ENCODE assay signal across 8 mouse cellular contexts in the genomic region with DNA sequence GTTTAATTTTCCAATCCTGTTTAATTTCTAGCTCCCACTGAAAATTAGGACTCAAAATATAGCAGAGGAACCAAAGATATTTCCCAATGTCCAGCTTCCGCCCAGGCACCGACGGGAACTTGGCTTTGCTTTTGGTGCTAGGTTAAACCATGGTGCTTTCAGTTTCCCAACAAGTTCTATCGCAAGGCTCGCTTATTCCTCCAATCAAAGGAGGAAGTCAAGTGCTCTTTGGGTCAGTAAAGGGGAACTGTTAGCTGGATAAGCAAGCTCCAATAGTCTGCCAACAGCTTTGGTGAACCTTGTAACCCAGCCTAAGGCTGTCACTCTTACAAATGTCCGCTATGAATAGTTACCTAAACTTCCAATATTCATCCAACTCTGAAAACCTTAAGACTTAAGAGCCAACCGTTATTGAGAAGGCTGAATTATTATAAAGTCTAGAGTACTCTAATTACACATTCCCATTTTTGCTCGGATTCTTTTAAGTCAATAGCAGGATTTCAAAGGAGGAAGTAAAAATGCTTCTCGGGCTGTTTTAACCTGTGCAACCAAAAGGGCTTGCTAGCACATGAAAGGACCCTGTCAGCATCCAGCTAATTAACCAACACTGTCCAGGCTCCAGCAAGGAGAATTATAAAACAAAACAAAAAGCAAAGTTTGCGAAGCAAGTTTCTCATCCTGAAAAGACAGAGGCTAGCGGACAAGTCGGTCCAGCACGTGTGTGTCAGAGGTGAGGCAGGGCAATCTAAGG. TPM values are rescaled to one million over a fixed set of nuclear protein-coding genes. Genes with fewer than 3 reads are reported as not detected.
A peak's percentile ranks its signal among the peaks of the same experiment; 100 is the strongest.
DNase-seq lines count a peak whose midpoint lies in the region; ATAC-seq lines count a peak whose summit lies in the region.

No protein-coding gene starts in this region.

- ATAC-seq in kidney, embryonic 15.5 days (replicated peaks; ENCODE audit: low FRiP score): no peak
- no peak for ATAC-seq in embryonic facial prominence, embryonic 12.5 days (ENCODE audit: insufficient number of reproducible peaks, insufficient read depth, low FRiP score, low TSS enrichment)
- peak; percentile 40; the same call in 1 of the 2 replicates for ATAC-seq in liver, embryonic 16.5 days (ENCODE audit: low read depth)
- ATAC-seq in neural tube, embryonic 14.5 days (ENCODE audit: low read depth): no peak

- no peaks in the 10 kb centered on the region for H3K27me3 ChIP-seq in kidney, embryonic 15.5 days
- no peaks in the 10 kb centered on the region for H3K27me3 ChIP-seq in embryonic facial prominence, embryonic 12.5 days
- H3K27me3 ChIP-seq in liver, embryonic 16.5 days (ENCODE audit: control insufficient read depth, insufficient read depth, low read depth, low read length): peaks cover 10% of the 10 kb centered on the region; the same call in 1 of the 2 replicates
- H3K27me3 ChIP-seq in neural tube, embryonic 14.5 days (ENCODE audit: control insufficient read depth, insufficient read depth, low read length): no peaks in the 10 kb centered on the region

- no peak for DNase-seq in kidney, adult 11 months
- peak; percentile 23 for DNase-seq in heart, postnatal 25 days (ENCODE audit: low spot score)
- no peak for DNase-seq in cerebellum, postnatal 10 days
- DNase-seq in urinary bladder, postnatal 14 days (ENCODE audit: low spot score): no peak

- peaks cover 18% of the 10 kb centered on the region for H3K36me3 ChIP-seq in kidney, embryonic 15.5 days
- peaks cover 14% of the 10 kb centered on the region; the same call in 1 of the 2 replicates for H3K36me3 ChIP-seq in embryonic facial prominence, embryonic 12.5 days
- no peaks in the 10 kb centered on the region for H3K36me3 ChIP-seq in liver, embryonic 16.5 days (ENCODE audit: control insufficient read depth, insufficient read depth)
- peaks cover 4% of the 10 kb centered on the region; the same call in 1 of the 2 replicates for H3K36me3 ChIP-seq in neural tube, embryonic 14.5 days (ENCODE audit: control insufficient read depth, insufficient read depth, low read length)

- peak overlapping the region; percentile 92 for H3K9ac ChIP-seq in kidney, embryonic 15.5 days
- H3K9ac ChIP-seq in embryonic facial prominence, embryonic 12.5 days: peak overlapping the region; percentile 88
- peak overlapping the region; percentile 75 for H3K9ac ChIP-seq in liver, embryonic 16.5 days (ENCODE audit: low read depth, low read length)
- H3K9ac ChIP-seq in neural tube, embryonic 14.5 days (replicated peaks; ENCODE audit: low read depth, low read length): peak overlapping the region; percentile 93

- H3K4me1 ChIP-seq in kidney, embryonic 15.5 days: peaks cover 25% of the 10 kb centered on the region
- H3K4me1 ChIP-seq in embryonic facial prominence, embryonic 12.5 days: peaks cover 11% of the 10 kb centered on the region
- peaks cover 2% of the 10 kb centered on the region; the same call in 1 of the 2 replicates for H3K4me1 ChIP-seq in liver, embryonic 16.5 days (ENCODE audit: control insufficient read depth, low read depth, low read length)
- peaks cover 14% of the 10 kb centered on the region for H3K4me1 ChIP-seq in neural tube, embryonic 14.5 days (ENCODE audit: control insufficient read depth, insufficient read depth, low read length)

- peak overlapping the region; percentile 89 for H3K27ac ChIP-seq in kidney, embryonic 15.5 days
- peak overlapping the region; percentile 88; the same call in 1 of the 2 replicates for H3K27ac ChIP-seq in embryonic facial prominence, embryonic 12.5 days
- peak overlapping the region; percentile 76 for H3K27ac ChIP-seq in liver, embryonic 16.5 days (ENCODE audit: low read length)
- peak overlapping the region; percentile 93 for H3K27ac ChIP-seq in neural tube, embryonic 14.5 days (ENCODE audit: low read depth, low read length)

- H3K4me2 ChIP-seq in kidney, embryonic 15.5 days: peak overlapping the region; percentile 89
- peak overlapping the region; percentile 83 for H3K4me2 ChIP-seq in embryonic facial prominence, embryonic 12.5 days (replicated peaks)
- H3K4me2 ChIP-seq in liver, embryonic 16.5 days (ENCODE audit: low read depth, low read length): peak overlapping the region; percentile 87
- H3K4me2 ChIP-seq in neural tube, embryonic 14.5 days (ENCODE audit: low read depth, low read length): peak overlapping the region; percentile 83

- peak overlapping the region; percentile 82 for H3K4me3 ChIP-seq in kidney, embryonic 15.5 days (replicated peaks)
- H3K4me3 ChIP-seq in embryonic facial prominence, embryonic 12.5 days: peak overlapping the region; percentile 83
- peak overlapping the region; percentile 74 for H3K4me3 ChIP-seq in liver, embryonic 16.5 days (ENCODE audit: low read depth, low read length)
- H3K4me3 ChIP-seq in neural tube, embryonic 14.5 days (ENCODE audit: low read depth, low read length): peak overlapping the region; percentile 85

- intact Hi-C loops in heart, postnatal 25 days (cut with DNase I): loop anchor here (2.0 kb wide), 1 partner anchor 30 kb away; a partner anchor contains a TSS

- WGBS in kidney, embryonic 15.5 days: 32% methylated on average over 13 of the region's 13 CpGs
- WGBS in embryonic facial prominence, embryonic 12.5 days: 35% methylated on average over 13 of the region's 13 CpGs
- WGBS in liver, embryonic 16.5 days (ENCODE audit: insufficient replicate concordance): 9% methylated on average over 13 of the region's 13 CpGs
- WGBS in neural tube, embryonic 14.5 days: 44% methylated on average over 13 of the region's 13 CpGs

- no peaks in the 10 kb centered on the region for H3K9me3 ChIP-seq in kidney, embryonic 15.5 days (replicated peaks)
- no peaks in the 10 kb centered on the region for H3K9me3 ChIP-seq in embryonic facial prominence, embryonic 12.5 days
- H3K9me3 ChIP-seq in liver, embryonic 16.5 days (replicated peaks; ENCODE audit: control insufficient read depth, low read length): no peaks in the 10 kb centered on the region
- H3K9me3 ChIP-seq in neural tube, embryonic 14.5 days (ENCODE audit: control insufficient read depth, low read length): no peaks in the 10 kb centered on the region

RNA-seq across cellular contexts. Expression of a gene that starts 1.2 kb away (rescaled TPM):
- polyA plus RNA-seq in kidney, embryonic 15.5 days (2015; fragmentation: Nextera tagmentation; extraction: Ambion mirVana): 88.0 and 93.4 TPM in 2 replicates
- 91.1 and 93.5 TPM in 2 replicates for polyA plus RNA-seq in embryonic facial prominence, embryonic 12.5 days (2016; fragmentation: Nextera tagmentation; extraction: Ambion mirVana)
- 10 to 100 TPM; 22.1 TPM for total RNA-seq in heart, postnatal 25 days (2021)
- polyA plus RNA-seq in liver, embryonic 16.5 days (2015; fragmentation: Nextera tagmentation; extraction: Ambion mirVana): 21.4 and 23.8 TPM in 2 replicates
- polyA plus RNA-seq in neural tube, embryonic 14.5 days (2014; fragmentation: Nextera tagmentation; extraction: Ambion mirVana): 89.5 and 107 TPM in 2 replicates

RNA-seq across cellular contexts. Expression of a gene that starts 24.3 kb away (rescaled TPM):
- polyA plus RNA-seq in kidney, embryonic 15.5 days (2015; fragmentation: Nextera tagmentation; extraction: Ambion mirVana): 25.8 and 30.7 TPM in 2 replicates
- 5.5 and 6.6 TPM in 2 replicates for polyA plus RNA-seq in embryonic facial prominence, embryonic 12.5 days (2016; fragmentation: Nextera tagmentation; extraction: Ambion mirVana)
- not detected for total RNA-seq in heart, postnatal 25 days (2021)
- polyA plus RNA-seq in liver, embryonic 16.5 days (2015; fragmentation: Nextera tagmentation; extraction: Ambion mirVana): 0.93 and 2.5 TPM in 2 replicates
- polyA plus RNA-seq in neural tube, embryonic 14.5 days (2014; fragmentation: Nextera tagmentation; extraction: Ambion mirVana): 0.27 and 0.35 TPM in 2 replicates

RNA-seq across cellular contexts. Expression of a gene that starts 30.9 kb away (rescaled TPM):
- polyA plus RNA-seq in kidney, embryonic 15.5 days (2015; fragmentation: Nextera tagmentation; extraction: Ambion mirVana): 210 and 234 TPM in 2 replicates
- 172 and 177 TPM in 2 replicates for polyA plus RNA-seq in embryonic facial prominence, embryonic 12.5 days (2016; fragmentation: Nextera tagmentation; extraction: Ambion mirVana)
- total RNA-seq in heart, postnatal 25 days (2021): 100 to 1,000 TPM; 391 to 392 TPM
- polyA plus RNA-seq in liver, embryonic 16.5 days (2015; fragmentation: Nextera tagmentation; extraction: Ambion mirVana): 85.6 and 101 TPM in 2 replicates
- 160 and 161 TPM in 2 replicates for polyA plus RNA-seq in neural tube, embryonic 14.5 days (2014; fragmentation: Nextera tagmentation; extraction: Ambion mirVana)

RNA-seq across cellular contexts. Expression of a gene that starts 41.9 kb away (rescaled TPM):
- 0.95 and 3.4 TPM in 2 replicates for polyA plus RNA-seq in kidney, embryonic 15.5 days (2015; fragmentation: Nextera tagmentation; extraction: Ambion mirVana)
- 0.50 and 0.87 TPM in 2 replicates for polyA plus RNA-seq in embryonic facial prominence, embryonic 12.5 days (2016; fragmentation: Nextera tagmentation; extraction: Ambion mirVana)
- total RNA-seq in heart, postnatal 25 days (2021): 1 to 10 TPM; 2.7 to 3.8 TPM
- polyA plus RNA-seq in liver, embryonic 16.5 days (2015; fragmentation: Nextera tagmentation; extraction: Ambion mirVana): 0.07 and 0.12 TPM in 2 replicates
- 0.17 TPM in 2 replicates for polyA plus RNA-seq in neural tube, embryonic 14.5 days (2014; fragmentation: Nextera tagmentation; extraction: Ambion mirVana)
